In the genomic region with DNA sequence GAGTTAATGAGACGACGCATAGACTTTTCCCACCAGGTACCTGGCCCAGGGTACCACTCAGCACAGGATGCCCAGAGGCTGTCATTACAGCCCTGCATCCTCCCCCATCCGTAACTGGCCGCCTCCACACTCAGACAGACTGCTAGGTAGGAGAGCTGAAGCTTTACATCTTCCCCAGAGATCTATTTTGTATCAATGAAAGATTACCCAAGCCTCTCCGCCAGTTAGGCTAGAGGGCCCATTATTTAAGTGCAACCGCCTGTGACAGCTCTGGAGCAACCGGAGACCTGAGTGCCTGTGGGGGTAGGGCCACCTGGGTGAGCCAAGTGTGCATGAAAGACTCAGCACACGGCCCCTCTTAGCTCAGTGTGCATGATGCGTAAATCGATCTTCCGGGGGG, we compare ENCODE assay signal across 11 mouse cellular contexts. TPM values are rescaled to one million over a fixed set of nuclear protein-coding genes. Genes with fewer than 3 reads are reported as not detected.
A peak's percentile ranks its signal among the peaks of the same experiment; 100 is the strongest.
DNase-seq lines count a peak whose midpoint lies in the region; ATAC-seq lines count a peak whose summit lies in the region.
"Had no signal": no experiment of that assay in that cellular context is flagged by ENCODE, and none has a peak within 500 bp of the region (broad histone marks: within the 10 kb centered on the region; RNA-seq: fewer than 3 reads in every experiment).

No protein-coding gene starts in this region.

- WGBS in embryonic facial prominence, embryonic 14.5 days: 8% methylated on average over 7 of the region's 11 CpGs
- WGBS in neural tube, embryonic 11.5 days: 27% methylated on average over 10 of the region's 11 CpGs

- H3K9ac ChIP-seq in embryonic facial prominence, embryonic 14.5 days (ENCODE audit: low read depth, low read length): no peak overlapping the region
- H3K9ac ChIP-seq in neural tube, embryonic 11.5 days (ENCODE audit: low read length): no peak overlapping the region
- H3K9ac ChIP-seq: heart, embryonic 15.5 days had no signal

- 0 out of 2 replicates have a peak overlapping the region, but pooled peaks have one; percentile 1 for H3K4me2 ChIP-seq in embryonic facial prominence, embryonic 14.5 days (ENCODE audit: low read depth, low read length)
- no peak overlapping the region for H3K4me2 ChIP-seq in neural tube, embryonic 11.5 days (ENCODE audit: low read depth)
- H3K4me2 ChIP-seq: heart, embryonic 15.5 days had no signal

- no peak overlapping the region for H3K4me3 ChIP-seq in embryonic facial prominence, embryonic 14.5 days (ENCODE audit: low read depth, low read length)
- no peak overlapping the region for H3K4me3 ChIP-seq in neural tube, embryonic 11.5 days (ENCODE audit: low read depth, low read length)
- H3K4me3 ChIP-seq: erythroblast, embryonic 14.5 days; heart, embryonic 15.5 days had no signal

- H3K9me3 ChIP-seq in embryonic facial prominence, embryonic 14.5 days (ENCODE audit: control insufficient read depth, low read length): no peaks in the 10 kb centered on the region
- H3K9me3 ChIP-seq in neural tube, embryonic 11.5 days (ENCODE audit: control insufficient read depth, low read length): no peaks in the 10 kb centered on the region
- H3K9me3 ChIP-seq: heart, embryonic 15.5 days had no signal

- peaks cover 12% of the 10 kb centered on the region for H3K4me1 ChIP-seq in embryonic facial prominence, embryonic 14.5 days (ENCODE audit: control insufficient read depth, insufficient read depth, low read length)
- peaks cover 5% of the 10 kb centered on the region; the same call in 1 of the 2 replicates for H3K4me1 ChIP-seq in neural tube, embryonic 11.5 days (ENCODE audit: control insufficient read depth, insufficient read depth, low read length)

- no peaks in the 10 kb centered on the region for H3K36me3 ChIP-seq in embryonic facial prominence, embryonic 14.5 days (ENCODE audit: control insufficient read depth, insufficient read depth, low read length)
- no peaks in the 10 kb centered on the region for H3K36me3 ChIP-seq in neural tube, embryonic 11.5 days (ENCODE audit: control insufficient read depth, insufficient read depth, low read length)
- H3K36me3 ChIP-seq: heart, embryonic 15.5 days had no signal

- peak; percentile 89 for ATAC-seq in embryonic facial prominence, embryonic 14.5 days (ENCODE audit: low read depth)
- ATAC-seq in neural tube, embryonic 11.5 days (ENCODE audit: insufficient read depth, low FRiP score, low TSS enrichment): no peak

- H3K27me3 ChIP-seq in embryonic facial prominence, embryonic 14.5 days (replicated peaks; ENCODE audit: control insufficient read depth, insufficient read depth, low read length): no peaks in the 10 kb centered on the region
- H3K27me3 ChIP-seq in neural tube, embryonic 11.5 days (ENCODE audit: control insufficient read depth, insufficient read depth, low read length): no peaks in the 10 kb centered on the region

- no peak overlapping the region; the same call in 1 of the 2 replicates for H3K27ac ChIP-seq in embryonic facial prominence, embryonic 14.5 days (replicated peaks; ENCODE audit: low read depth, low read length)
- no peak overlapping the region for H3K27ac ChIP-seq in neural tube, embryonic 11.5 days (ENCODE audit: low read depth, low read length)
- H3K27ac ChIP-seq: heart, embryonic 15.5 days had no signal

- peak; percentile 28 for DNase-seq in adrenal gland, postnatal 14 days
- DNase-seq in adrenal gland, adult (ENCODE audit: inconsistent age in 2 of 2, low spot score in 1 of 2): no peak
- peak; percentile 84 for DNase-seq in embryonic facial prominence, embryonic 14.5 days (ENCODE audit: low spot score)
- peak; percentile 27 to 46 for DNase-seq in kidney, postnatal 36 days
- DNase-seq in neural tube, embryonic 11.5 days (ENCODE audit: low spot score): peak; percentile 45
- DNase-seq in c-Kit-positive CD71-positive TER-119-positive erythroid progenitor cells, embryonic 14.5 days (ENCODE audit: low spot score): no peak
- no peak for DNase-seq in urinary bladder, postnatal 25 days (ENCODE audit: low spot score)
- DNase-seq in cerebellum, adult 11 months: no peak
- DNase-seq: layer of hippocampus, adult 9-11 months had no signal

RNA-seq across cellular contexts. Expression of a gene that starts 42.6 kb away (rescaled TPM):
- total RNA-seq in adrenal gland, postnatal 14 days (2021): 0.26 and 0.33 TPM in 2 replicates
- 1.1 and 2.0 TPM in 2 replicates for polyA plus RNA-seq in embryonic facial prominence, embryonic 14.5 days (2014; fragmentation: Nextera tagmentation; extraction: Ambion mirVana)
- 0.77 and 1.1 TPM in 2 replicates for polyA plus RNA-seq in neural tube, embryonic 11.5 days (2014; fragmentation: Nextera tagmentation; extraction: Ambion mirVana)
- polyA plus RNA-seq: erythroblast, embryonic 14.5 days had no signal

Comparison
In these comparisons a context has a peak if more than half of its experiments do, and no peak if none do; other contexts are left out.
1. DNase-seq: peak in adrenal gland, postnatal 14 days (single experiment), embryonic facial prominence, embryonic 14.5 days (single experiment), kidney, postnatal 36 days (2 of 2) and neural tube, embryonic 11.5 days (single experiment); none in adrenal gland, adult (0 of 2), c-Kit-positive CD71-positive TER-119-positive erythroid progenitor cells, embryonic 14.5 days (single experiment), urinary bladder, postnatal 25 days (single experiment) and cerebellum, adult 11 months (single experiment).